Mouse (Mus musculus): ENCODE results near the gene Robo4. TPM values are rescaled to one million over a fixed set of nuclear protein-coding genes. Genes with fewer than 3 reads are reported as not detected.
A peak's percentile ranks its signal among the peaks of the same experiment; 100 is the strongest.

Gene Robo4
- polyA plus RNA-seq, 1 experiment from 2014 or later, result 25.8 TPM

DNA sequence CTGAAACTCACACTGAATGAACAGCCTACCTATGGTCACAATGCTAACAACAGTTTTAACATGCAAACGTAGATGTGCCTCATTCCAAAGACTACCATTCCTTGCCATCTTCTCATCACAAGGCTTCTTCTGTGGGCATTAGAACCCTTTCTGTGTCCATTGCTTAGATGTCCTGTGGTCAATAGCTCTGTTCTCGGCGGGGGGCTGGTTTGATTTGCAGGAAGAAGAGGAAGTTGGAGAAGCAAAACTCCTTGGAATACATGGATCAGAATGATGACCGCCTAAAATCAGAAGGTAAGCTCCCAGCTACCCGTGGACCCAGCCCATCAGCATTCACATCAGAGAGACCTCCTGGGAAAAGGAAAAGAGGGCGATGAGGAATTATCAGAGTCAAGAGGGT lies 18.5 kb upstream of the Robo4 start:
- H3K36me3 ChIP-seq (ENCODE audit: insufficient read depth), result no peaks in the 10 kb centered on the region
- H3K4me3 ChIP-seq (ENCODE audit: low read depth, low read length), result no peak overlapping the region
- H3K27ac ChIP-seq (ENCODE audit: low read depth), result no peak overlapping the region
- no peaks in the 10 kb centered on the region for H3K9me3 ChIP-seq (ENCODE audit: low read depth, low read length)
- H3K27me3 ChIP-seq (ENCODE audit: insufficient read depth, low read length), result peaks cover 6% of the 10 kb centered on the region; the same call in 1 of the 2 replicates
- no peak for ATAC-seq (ENCODE audit: insufficient read depth)
- TF ChIP-seq CTCF (IDR thresholded peaks at IDR 0.05; ENCODE audit: low read depth), result no peak
- no peak overlapping the region for H3K9ac ChIP-seq
- DNase-seq, result no peak
- 89% methylated on average over 6 of the region's 6 CpGs for WGBS
- no peaks in the 10 kb centered on the region for H3K4me1 ChIP-seq (ENCODE audit: insufficient read depth)
- no peak overlapping the region for H3K4me2 ChIP-seq

DNA sequence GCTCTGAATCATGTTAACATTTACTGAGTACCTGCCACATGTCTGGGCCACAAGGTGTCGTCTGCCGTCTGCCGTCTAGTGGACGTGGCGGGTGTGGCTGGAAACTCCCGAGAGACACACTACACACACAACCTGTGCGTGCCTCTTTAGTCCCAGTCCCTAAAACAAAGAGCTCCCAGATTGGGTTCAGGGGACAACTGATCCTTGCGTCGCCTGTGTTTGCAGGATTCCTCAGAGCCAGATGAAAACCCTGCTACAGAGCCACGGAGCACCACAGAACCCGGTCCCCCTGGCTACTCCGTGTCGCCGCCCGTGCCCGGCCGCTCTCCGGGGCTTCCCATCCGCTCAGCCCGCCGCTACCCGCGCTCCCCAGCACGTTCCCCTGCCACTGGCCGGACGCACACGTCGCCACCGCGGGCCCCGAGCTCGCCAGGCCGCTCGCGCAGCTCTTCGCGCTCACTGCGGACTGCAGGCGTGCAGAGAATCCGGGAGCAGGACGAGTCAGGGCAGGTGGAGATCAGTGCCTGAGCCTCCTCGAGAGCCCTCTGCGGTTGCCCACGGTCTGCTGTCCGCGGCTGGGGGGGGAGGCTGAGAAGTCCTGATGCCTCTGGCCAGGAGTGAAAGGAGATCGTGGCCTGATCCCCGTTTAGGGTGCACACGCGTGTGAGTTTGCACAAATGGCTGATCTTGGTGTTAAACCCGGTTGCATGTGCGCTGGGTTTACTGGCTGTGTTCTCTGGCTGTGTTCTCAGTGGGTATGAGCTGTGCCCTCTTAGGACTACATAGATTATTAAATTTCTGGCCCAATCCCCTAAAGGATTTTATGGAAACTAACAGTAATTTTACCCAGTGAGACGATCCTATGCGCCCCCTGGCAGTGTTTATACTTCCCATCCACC lies 17.2 kb upstream of the Robo4 start:
- Histone ChIP-seq H3K27ac (ENCODE audit: low read depth) (no peak overlapping the region), H3K4me1 (ENCODE audit: insufficient read depth) (no peaks in the 10 kb centered on the region), H3K27me3 (ENCODE audit: insufficient read depth, low read length) (peaks cover 6% of the 10 kb centered on the region; the same call in 1 of the 2 replicates), H3K36me3 (ENCODE audit: insufficient read depth) (no peaks in the 10 kb centered on the region), H3K4me3 (ENCODE audit: low read depth, low read length) (peak overlapping the region; percentile 42), H3K4me2 (peak overlapping the region; percentile 86), H3K9me3 (ENCODE audit: low read depth, low read length) (no peaks in the 10 kb centered on the region), H3K9ac (peak overlapping the region; percentile 64)
- 5% methylated on average over 54 of the region's 54 CpGs for WGBS
- DNase-seq (peak; percentile 79), ATAC-seq (ENCODE audit: insufficient read depth) (peak; percentile 87)
- peak; percentile 58 for TF ChIP-seq CTCF (IDR thresholded peaks at IDR 0.05; ENCODE audit: low read depth)

DNA sequence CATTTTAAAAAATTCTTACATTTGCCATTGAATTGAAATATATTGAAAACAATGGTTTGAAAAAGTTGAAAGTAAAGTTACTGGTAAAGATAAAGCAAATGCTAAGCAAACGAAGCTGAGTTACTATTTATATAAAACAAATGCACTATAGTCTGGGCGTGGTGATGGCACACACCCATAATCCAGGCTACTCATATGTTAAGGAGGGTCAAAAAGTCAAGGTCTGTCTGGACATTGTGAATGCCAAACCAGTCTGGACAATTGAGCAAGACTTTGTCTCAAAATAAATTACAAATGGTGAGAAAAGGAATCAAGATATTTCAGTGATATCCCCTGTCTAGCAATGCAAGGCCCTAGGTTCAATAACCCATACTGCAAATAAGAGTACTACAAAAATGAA lies 10.8 kb upstream of the Robo4 start:
- no peaks in the 10 kb centered on the region for H3K9me3 ChIP-seq (ENCODE audit: low read depth, low read length)
- 70% methylated on average over 2 of the region's 2 CpGs for WGBS
- ATAC-seq (ENCODE audit: insufficient read depth), result no peak

DNA sequence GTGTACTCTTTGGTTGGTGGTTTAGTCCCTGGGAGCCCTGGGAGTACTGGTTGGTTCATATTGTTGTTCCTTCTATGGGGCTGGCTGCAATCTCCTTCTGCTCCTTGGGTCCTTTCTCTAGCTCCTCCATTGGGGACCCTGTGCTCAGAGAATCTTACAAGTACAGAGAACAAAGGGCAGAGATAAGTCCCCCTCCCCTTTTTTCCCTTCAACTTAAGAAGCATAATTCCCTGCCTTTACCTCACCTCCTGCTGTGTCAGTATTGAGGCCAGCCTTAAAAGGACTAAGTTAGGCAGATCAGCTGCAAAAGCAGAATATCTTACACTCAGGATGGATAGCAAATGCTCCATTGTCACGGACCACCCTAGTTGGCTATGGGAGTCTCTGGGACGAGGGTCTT lies 9.6 kb upstream of the Robo4 start:
- Histone ChIP-seq H3K4me1 (ENCODE audit: insufficient read depth) (no peaks in the 10 kb centered on the region), H3K4me3 (ENCODE audit: low read depth, low read length) (no peak overlapping the region), H3K36me3 (ENCODE audit: insufficient read depth) (no peaks in the 10 kb centered on the region), H3K27me3 (ENCODE audit: insufficient read depth, low read length) (no peaks in the 10 kb centered on the region), H3K27ac (ENCODE audit: low read depth) (no peak overlapping the region), H3K9me3 (ENCODE audit: low read depth, low read length) (no peaks in the 10 kb centered on the region), H3K4me2 (no peak overlapping the region), H3K9ac (no peak overlapping the region)
- no peak for ATAC-seq (ENCODE audit: insufficient read depth)
- no peak for TF ChIP-seq CTCF (IDR thresholded peaks at IDR 0.05; ENCODE audit: low read depth)
- 64% methylated on average over 2 of the region's 2 CpGs for WGBS
- no peak for DNase-seq

More for the DNA sequence above, 10.8 kb upstream of the Robo4 start:
- no peak for DNase-seq
- H3K27ac ChIP-seq (ENCODE audit: low read depth), result no peak overlapping the region
- no peak for TF ChIP-seq CTCF (IDR thresholded peaks at IDR 0.05; ENCODE audit: low read depth)
- no peak overlapping the region for H3K4me3 ChIP-seq (ENCODE audit: low read depth, low read length)
- no peaks in the 10 kb centered on the region for H3K36me3 ChIP-seq (ENCODE audit: insufficient read depth)
- no peak overlapping the region for H3K9ac ChIP-seq
- no peak overlapping the region for H3K4me2 ChIP-seq
- H3K27me3 ChIP-seq (ENCODE audit: insufficient read depth, low read length), result no peaks in the 10 kb centered on the region
- H3K4me1 ChIP-seq (ENCODE audit: insufficient read depth), result no peaks in the 10 kb centered on the region

DNA sequence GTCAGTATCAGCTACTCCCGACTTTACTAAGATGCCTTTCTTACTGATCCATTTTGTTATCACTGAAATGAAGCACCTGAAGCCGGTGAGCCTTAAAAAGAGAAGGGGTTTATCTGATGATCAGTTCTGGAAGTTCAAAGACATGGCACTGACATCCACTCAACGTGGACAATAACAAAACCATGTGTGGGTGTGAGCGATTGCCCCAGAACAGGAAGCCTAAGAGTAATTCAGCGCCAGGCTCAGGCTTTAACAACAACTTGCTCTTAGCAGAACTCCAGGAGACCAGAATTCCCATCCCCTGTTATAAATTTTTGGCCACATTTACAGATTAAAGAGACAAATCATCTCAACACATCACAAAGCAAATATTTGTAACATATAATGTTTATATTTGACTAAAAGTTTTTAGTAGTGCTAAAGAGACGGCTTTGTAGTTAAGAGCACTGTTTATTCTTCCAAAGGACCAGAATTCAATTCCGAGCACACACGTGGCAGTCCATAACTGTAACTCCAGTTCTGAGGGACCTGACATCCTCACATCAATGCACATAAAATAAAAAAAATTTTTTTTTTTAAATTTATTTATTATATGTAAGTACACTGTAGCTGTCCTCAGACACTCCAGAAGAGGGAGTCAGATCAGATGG lies 8.1 kb upstream of the Robo4 start:
- Histone ChIP-seq H3K4me2 (no peak overlapping the region), H3K27ac (ENCODE audit: low read depth) (no peak overlapping the region), H3K4me1 (ENCODE audit: insufficient read depth) (no peaks in the 10 kb centered on the region), H3K27me3 (ENCODE audit: insufficient read depth, low read length) (no peaks in the 10 kb centered on the region), H3K36me3 (ENCODE audit: insufficient read depth) (no peaks in the 10 kb centered on the region), H3K4me3 (ENCODE audit: low read depth, low read length) (no peak overlapping the region), H3K9ac (no peak overlapping the region), H3K9me3 (ENCODE audit: low read depth, low read length) (no peaks in the 10 kb centered on the region)
- ATAC-seq (ENCODE audit: insufficient read depth), result peak; percentile 82
- peak; percentile 60 for DNase-seq
- WGBS, result 35% methylated on average over 8 of the region's 8 CpGs
- TF ChIP-seq CTCF (IDR thresholded peaks at IDR 0.05; ENCODE audit: low read depth), result no peak

DNA sequence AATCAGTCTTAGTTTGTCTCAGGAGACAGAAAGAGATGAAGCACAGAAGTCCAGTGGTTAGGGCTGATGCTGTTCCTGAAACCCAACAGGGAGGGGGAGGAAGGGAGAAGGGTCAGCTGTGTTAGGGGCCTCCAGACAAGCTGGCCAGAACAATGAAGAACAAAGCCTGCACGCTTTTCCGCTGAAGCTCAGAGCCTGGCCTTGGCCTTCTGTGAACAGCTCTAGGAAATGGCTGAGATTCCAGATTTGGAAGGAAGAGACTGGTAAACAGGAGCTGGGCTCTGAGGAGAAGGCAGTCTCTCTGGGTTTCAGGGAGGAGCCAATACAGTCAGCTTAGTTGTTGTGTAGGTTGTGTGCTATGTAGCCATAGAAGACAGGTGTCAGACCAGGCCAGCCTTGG lies 1.1 kb upstream of the Robo4 start:
- no peaks in the 10 kb centered on the region for H3K27me3 ChIP-seq (ENCODE audit: insufficient read depth, low read length)
- no peaks in the 10 kb centered on the region for H3K9me3 ChIP-seq (ENCODE audit: low read depth, low read length)
- no peak overlapping the region for H3K27ac ChIP-seq (ENCODE audit: low read depth)
- peak; percentile 63 for ATAC-seq (ENCODE audit: insufficient read depth)
- no peak overlapping the region for H3K4me2 ChIP-seq
- WGBS, result 68% methylated on average over 2 of the region's 2 CpGs
- no peaks in the 10 kb centered on the region for H3K36me3 ChIP-seq (ENCODE audit: insufficient read depth)
- H3K4me3 ChIP-seq (ENCODE audit: low read depth, low read length), result no peak overlapping the region
- no peak for TF ChIP-seq CTCF (IDR thresholded peaks at IDR 0.05; ENCODE audit: low read depth)
- DNase-seq, result peak; percentile 66
- no peak overlapping the region for H3K9ac ChIP-seq
- H3K4me1 ChIP-seq (ENCODE audit: insufficient read depth), result no peaks in the 10 kb centered on the region

DNA sequence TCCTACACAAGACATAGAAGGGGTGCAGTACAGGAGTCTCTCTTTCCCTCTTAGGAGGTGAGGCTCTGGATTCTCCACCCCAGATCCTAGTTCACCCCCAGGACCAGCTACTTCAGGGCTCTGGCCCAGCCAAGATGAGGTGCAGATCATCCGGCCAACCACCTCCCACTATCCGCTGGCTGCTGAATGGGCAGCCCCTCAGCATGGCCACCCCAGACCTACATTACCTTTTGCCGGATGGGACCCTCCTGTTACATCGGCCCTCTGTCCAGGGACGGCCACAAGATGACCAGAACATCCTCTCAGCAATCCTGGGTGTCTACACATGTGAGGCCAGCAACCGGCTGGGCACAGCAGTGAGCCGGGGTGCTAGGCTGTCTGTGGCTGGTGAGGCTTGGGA lies 804 bp downstream of the Robo4 start:
- H3K27me3 ChIP-seq (ENCODE audit: insufficient read depth, low read length), result no peaks in the 10 kb centered on the region
- H3K9me3 ChIP-seq (ENCODE audit: low read depth, low read length), result no peaks in the 10 kb centered on the region
- H3K27ac ChIP-seq (ENCODE audit: low read depth), result no peak overlapping the region
- ATAC-seq (ENCODE audit: insufficient read depth) (no peak), DNase-seq (no peak)
- no peaks in the 10 kb centered on the region for H3K4me1 ChIP-seq (ENCODE audit: insufficient read depth)
- peak overlapping the region; percentile 24 for H3K4me3 ChIP-seq (ENCODE audit: low read depth, low read length)
- H3K36me3 ChIP-seq (ENCODE audit: insufficient read depth), result no peaks in the 10 kb centered on the region
- 78% methylated on average over 7 of the region's 7 CpGs for WGBS
- no peak for TF ChIP-seq CTCF (IDR thresholded peaks at IDR 0.05; ENCODE audit: low read depth)
- peak overlapping the region; percentile 42; the same call in 1 of the 2 replicates for H3K9ac ChIP-seq
- H3K4me2 ChIP-seq, result peak overlapping the region; percentile 45
